Mouse (Mus musculus) lung, adult 2 months (tissue): ENCODE results near the gene Rps29.
"Not testable (repeated sequence)": the region's sequence is repeated elsewhere in the genome, so short reads cannot be mapped to it uniquely, and the experiment has no call there.

Experiments
- CTCF ChIP-seq: fragments of 200-500 bp; IDR thresholded peaks from 2 replicates; pipeline ENCODE4 v1.5.1; 2011; ENCODE audit warnings: mild to moderate bottlenecking, low read length, control low read depth; ENCODE audit not compliant: insufficient read depth
- POLR2A ChIP-seq: fragments of 200-500 bp; IDR thresholded peaks from 2 replicates; pipeline ENCODE4 v1.6.1; 2011; ENCODE audit warnings: low read depth, mild to moderate bottlenecking, control low read depth, low read length, borderline replicate concordance; ENCODE audit errors: extremely low read depth

GRCm38 (mm10) chr12:69163586-69163985 lies 4.6 kb upstream of the Rps29 start:
- not testable (repeated sequence) for TF ChIP-seq POLR2A, CTCF
